Mouse (Mus musculus) bone marrow macrophage, adult 2 months (primary cell): ENCODE measurements around the gene Bag6.

Experiments used
- CTCF ChIP-seq: IDR thresholded peaks from 2 replicates; pipeline ENCODE4 v1.5.1; 2012; ENCODE audit warnings: low read depth, mild to moderate bottlenecking, low read length, moderate library complexity
- POLR2A ChIP-seq: IDR thresholded peaks from 2 replicates; pipeline ENCODE4 v1.6.1; 2012; ENCODE audit warnings: mild to moderate bottlenecking, low read depth, low read length, borderline replicate concordance

GRCm38 (mm10) chr17:35174201-35174977, 39.4 kb downstream of the Bag6 start:
- TF ChIP-seq CTCF = no peak
- TF ChIP-seq POLR2A = no peak
